Mouse (Mus musculus) neural tube, embryonic 14.5 days (tissue): ENCODE data around the gene Ankfn1. TPM values are rescaled to one million over a fixed set of nuclear protein-coding genes. Genes with fewer than 3 reads are reported as not detected.

ENCODE experiments used
- ATAC-seq: fragments of 200-750 bp; cut with Nextera tagmentation; 2 replicates; pipeline ENCODE4 v1.8.0; 2017; ENCODE audit warnings: low read depth, mild to moderate bottlenecking, moderate TSS enrichment, moderate library complexity
- H3K27ac ChIP-seq: fragments of 300-500 bp; sonication (generic); 2 replicates; pipeline ENCODE4 v1.5.1; 2014; ENCODE audit warnings: low read depth, mild to moderate bottlenecking, control low read depth, low read length, moderate library complexity, mixed read lengths
- H3K27me3 ChIP-seq: fragments of 300-500 bp; sonication (generic); 2 replicates; pipeline ENCODE4 v1.6.1; 2014; ENCODE audit warnings: low read length; ENCODE audit not compliant: control insufficient read depth, insufficient read depth
- H3K36me3 ChIP-seq: fragments of 300-500 bp; sonication (generic); 2 replicates; pipeline ENCODE4 v1.6.1; 2014; ENCODE audit warnings: low read length, mixed read lengths; ENCODE audit not compliant: control insufficient read depth, insufficient read depth
- H3K4me1 ChIP-seq: fragments of 300-500 bp; sonication (generic); 2 replicates; pipeline ENCODE4 v1.6.1; 2014; ENCODE audit warnings: low read length; ENCODE audit not compliant: control insufficient read depth, insufficient read depth
- H3K4me2 ChIP-seq: fragments of 300-500 bp; sonication (generic); 2 replicates; pipeline ENCODE4 v1.6.1; 2014; ENCODE audit warnings: mild to moderate bottlenecking, low read depth, low read length, control low read depth
- H3K4me3 ChIP-seq: fragments of 300-500 bp; sonication (generic); 2 replicates; pipeline ENCODE4 v1.5.1; 2014; ENCODE audit warnings: low read depth, low read length, control low read depth, mixed read lengths
- H3K9ac ChIP-seq: fragments of 300-500 bp; sonication (generic); replicated peaks from 2 replicates; pipeline ENCODE4 v1.6.1; 2014; ENCODE audit warnings: low read depth, mild to moderate bottlenecking, control low read depth, low read length, mixed read lengths
- H3K9me3 ChIP-seq: fragments of 300-500 bp; sonication (generic); 2 replicates; pipeline ENCODE4 v1.6.1; 2016; ENCODE audit warnings: low read length; ENCODE audit not compliant: control insufficient read depth
- WGBS: fragments of 180-500 bp; shearing (Covaris S2); extraction: QIAGEN DNeasy Blood & Tissue Kit; methylation state at CpG from one replicate; pipeline ENCODE4 v1.1.7; 2014; 5-methylcytosine and 5-hydroxymethylcytosine counted together
- polyA plus RNA-seq: library from polyadenylated mRNA; unstranded; fragments of >200 nt; fragmentation: Nextera tagmentation; extraction: Ambion mirVana; gene quantifications from 2 replicates; pipeline ENCODE4 v1.2.1, GENCODE M21; 2014

Gene Ankfn1
- polyA plus RNA-seq, 1 experiment from 2014 or later = 8.4 TPM

DNA sequence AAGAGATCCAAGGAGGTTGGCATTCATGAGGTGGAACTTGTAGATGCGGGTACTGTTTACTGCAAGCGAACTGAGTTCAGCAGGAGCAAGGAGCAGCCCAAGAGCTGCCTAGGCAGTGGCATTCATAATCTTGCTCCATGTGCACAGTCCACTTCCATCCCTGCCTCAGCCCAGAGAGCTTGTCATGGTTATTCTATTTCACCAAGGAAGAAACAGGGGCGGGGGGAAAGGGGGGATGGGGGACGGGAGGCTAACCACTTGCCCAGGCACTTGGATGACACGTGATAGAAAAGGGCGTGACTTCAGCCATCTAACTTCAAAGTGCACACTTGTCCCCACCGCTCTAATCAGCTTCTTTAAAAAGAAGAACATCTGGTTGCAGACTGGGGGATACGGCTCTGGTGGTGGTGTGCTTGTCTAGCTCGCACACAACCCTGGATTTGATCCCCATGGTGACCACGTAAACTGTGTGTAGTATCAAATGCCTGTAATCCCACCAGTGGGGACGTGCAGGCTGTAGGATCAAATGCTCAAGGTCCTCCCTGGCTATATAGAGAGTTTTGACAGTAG is 203.1 kb downstream of the Ankfn1 start:
- H3K27ac ChIP-seq = no peak overlapping the region
- H3K4me3 ChIP-seq = no peak overlapping the region
- no peaks in the 10 kb centered on the region for H3K36me3 ChIP-seq
- no peak overlapping the region for H3K9ac ChIP-seq
- no peaks in the 10 kb centered on the region for H3K9me3 ChIP-seq
- H3K4me2 ChIP-seq = no peak overlapping the region
- no peaks in the 10 kb centered on the region for H3K4me1 ChIP-seq
- ATAC-seq = no peak
- no peaks in the 10 kb centered on the region for H3K27me3 ChIP-seq
- WGBS = 76% methylated on average over 11 of the region's 11 CpGs

- Histone ChIP-seq H3K36me3 (no peaks in the 10 kb centered on the region), H3K27me3 (no peaks in the 10 kb centered on the region), H3K9me3 (no peaks in the 10 kb centered on the region), H3K27ac (no peak overlapping the region), H3K4me1 (no peaks in the 10 kb centered on the region), H3K9ac (no peak overlapping the region), H3K4me2 (no peak overlapping the region), H3K4me3 (no peak overlapping the region)
- 77% methylated on average over 11 of the region's 11 CpGs for WGBS
- ATAC-seq = no peak
Observed at GRCm38 (mm10) chr11:89569391-89570145, 207.9 kb downstream of the Ankfn1 start.

- 86% methylated on average over 4 of the region's 4 CpGs for WGBS
- no peak for ATAC-seq
- Histone ChIP-seq H3K4me3 (no peak overlapping the region), H3K9ac (no peak overlapping the region), H3K27ac (no peak overlapping the region), H3K4me2 (no peak overlapping the region), H3K4me1 (no peaks in the 10 kb centered on the region), H3K9me3 (no peaks in the 10 kb centered on the region), H3K27me3 (no peaks in the 10 kb centered on the region), H3K36me3 (no peaks in the 10 kb centered on the region)
Observed at GRCm38 (mm10) chr11:89568246-89568645, 209.2 kb downstream of the Ankfn1 start.

DNA sequence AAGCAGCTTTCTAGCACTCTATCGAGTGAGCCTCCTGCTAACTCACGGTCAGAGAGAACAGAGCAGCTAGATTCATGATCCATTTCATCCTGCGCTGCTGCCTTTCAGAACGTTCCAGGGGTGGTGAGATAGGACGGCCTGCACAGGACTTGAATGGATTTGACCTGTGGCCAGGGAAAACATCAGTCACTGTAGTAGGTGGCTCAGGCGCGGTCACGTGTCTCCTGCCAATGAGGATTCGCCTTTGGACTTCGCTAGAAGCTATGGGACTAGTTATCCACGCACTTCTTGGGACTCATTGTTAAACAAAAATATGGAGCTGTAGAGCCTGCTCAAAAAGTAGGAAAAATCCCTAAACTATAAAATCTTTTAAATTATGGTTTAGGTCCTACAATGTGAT is 226.0 kb downstream of the Ankfn1 start:
- Histone ChIP-seq H3K4me3 (no peak overlapping the region), H3K4me2 (no peak overlapping the region), H3K36me3 (no peaks in the 10 kb centered on the region), H3K9ac (no peak overlapping the region), H3K27me3 (no peaks in the 10 kb centered on the region), H3K9me3 (no peaks in the 10 kb centered on the region), H3K4me1 (no peaks in the 10 kb centered on the region), H3K27ac (no peak overlapping the region)
- no peak for ATAC-seq
- 84% methylated on average over 11 of the region's 11 CpGs for WGBS

DNA sequence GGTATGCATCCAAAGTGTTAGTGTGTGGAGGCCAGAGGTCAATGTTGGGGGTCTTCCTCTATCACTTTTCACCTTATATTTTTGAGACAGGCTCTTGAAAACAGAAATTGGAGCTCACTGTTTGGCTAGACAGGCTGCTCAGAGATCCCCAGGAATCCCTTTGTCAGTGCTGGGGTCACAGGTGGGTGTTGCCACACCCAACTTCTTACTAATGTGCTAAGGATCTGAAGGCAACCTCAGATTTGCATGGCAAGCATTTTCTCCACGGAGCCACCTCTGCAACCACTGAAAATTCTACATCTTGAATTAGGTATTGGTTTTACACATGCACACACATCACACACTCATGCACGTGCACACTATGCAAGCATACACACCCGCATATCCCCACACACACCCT is 226.5 kb downstream of the Ankfn1 start:
- no peak overlapping the region for H3K4me2 ChIP-seq
- H3K4me3 ChIP-seq = no peak overlapping the region
- H3K27me3 ChIP-seq = no peaks in the 10 kb centered on the region
- no peak overlapping the region for H3K27ac ChIP-seq
- no peaks in the 10 kb centered on the region for H3K4me1 ChIP-seq
- no peak for ATAC-seq
- H3K36me3 ChIP-seq = no peaks in the 10 kb centered on the region
- H3K9me3 ChIP-seq = no peaks in the 10 kb centered on the region
- WGBS = 84% methylated on average over 3 of the region's 3 CpGs
- H3K9ac ChIP-seq = no peak overlapping the region

DNA sequence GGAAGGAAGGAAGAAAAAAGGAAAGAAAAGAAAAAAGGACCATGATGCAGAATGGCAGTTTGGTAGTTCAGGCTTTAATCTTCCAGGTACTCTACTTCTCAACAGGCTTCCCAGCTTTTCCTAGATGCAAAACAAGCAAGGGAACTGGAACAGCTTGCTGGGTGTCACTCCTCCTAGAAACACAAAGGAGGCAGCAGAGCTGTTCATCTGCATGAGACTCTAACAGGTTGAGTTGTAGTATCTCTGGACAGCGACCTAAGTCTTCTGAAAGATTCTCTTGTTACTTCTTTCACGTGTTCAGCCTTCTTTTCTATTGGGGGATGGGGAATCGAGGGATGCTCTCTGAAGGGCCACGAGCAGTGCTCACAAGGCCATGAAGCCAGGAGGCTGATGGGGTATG is 228.7 kb downstream of the Ankfn1 start:
- H3K27ac ChIP-seq = no peak overlapping the region
- no peak overlapping the region for H3K4me2 ChIP-seq
- H3K4me1 ChIP-seq = peaks cover 4% of the 10 kb centered on the region; the same call in 1 of the 2 replicates
- H3K9me3 ChIP-seq = no peaks in the 10 kb centered on the region
- H3K36me3 ChIP-seq = no peaks in the 10 kb centered on the region
- 52% methylated on average over 4 of the region's 4 CpGs for WGBS
- no peaks in the 10 kb centered on the region for H3K27me3 ChIP-seq
- no peak overlapping the region for H3K9ac ChIP-seq
- no peak overlapping the region for H3K4me3 ChIP-seq
- ATAC-seq = no peak

DNA sequence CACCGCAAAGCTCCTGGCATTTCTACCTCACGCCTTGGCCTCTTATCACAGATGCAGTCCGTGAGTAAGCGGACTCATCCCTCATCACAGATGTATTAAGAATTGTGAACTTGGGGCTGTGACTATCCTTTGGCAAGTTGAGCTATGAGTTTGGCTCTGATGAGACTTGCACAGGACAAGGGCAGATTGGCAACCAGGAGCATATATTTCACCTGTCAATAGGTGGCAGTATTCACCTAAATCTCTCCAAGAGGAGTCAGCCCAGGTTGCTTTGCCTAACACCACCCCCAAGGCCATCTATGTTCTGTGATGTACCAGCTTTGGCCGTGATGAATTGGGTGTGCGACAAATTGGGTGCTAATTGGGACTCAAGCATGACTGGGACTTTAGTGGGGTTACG is 231.3 kb downstream of the Ankfn1 start:
- WGBS = 45% methylated on average over 7 of the region's 7 CpGs
- ATAC-seq = no peak
- Histone ChIP-seq H3K9me3 (no peaks in the 10 kb centered on the region), H3K36me3 (no peaks in the 10 kb centered on the region), H3K27me3 (no peaks in the 10 kb centered on the region), H3K4me2 (no peak overlapping the region), H3K9ac (no peak overlapping the region), H3K4me3 (no peak overlapping the region), H3K4me1 (peaks cover 4% of the 10 kb centered on the region; the same call in 1 of the 2 replicates), H3K27ac (no peak overlapping the region)

DNA sequence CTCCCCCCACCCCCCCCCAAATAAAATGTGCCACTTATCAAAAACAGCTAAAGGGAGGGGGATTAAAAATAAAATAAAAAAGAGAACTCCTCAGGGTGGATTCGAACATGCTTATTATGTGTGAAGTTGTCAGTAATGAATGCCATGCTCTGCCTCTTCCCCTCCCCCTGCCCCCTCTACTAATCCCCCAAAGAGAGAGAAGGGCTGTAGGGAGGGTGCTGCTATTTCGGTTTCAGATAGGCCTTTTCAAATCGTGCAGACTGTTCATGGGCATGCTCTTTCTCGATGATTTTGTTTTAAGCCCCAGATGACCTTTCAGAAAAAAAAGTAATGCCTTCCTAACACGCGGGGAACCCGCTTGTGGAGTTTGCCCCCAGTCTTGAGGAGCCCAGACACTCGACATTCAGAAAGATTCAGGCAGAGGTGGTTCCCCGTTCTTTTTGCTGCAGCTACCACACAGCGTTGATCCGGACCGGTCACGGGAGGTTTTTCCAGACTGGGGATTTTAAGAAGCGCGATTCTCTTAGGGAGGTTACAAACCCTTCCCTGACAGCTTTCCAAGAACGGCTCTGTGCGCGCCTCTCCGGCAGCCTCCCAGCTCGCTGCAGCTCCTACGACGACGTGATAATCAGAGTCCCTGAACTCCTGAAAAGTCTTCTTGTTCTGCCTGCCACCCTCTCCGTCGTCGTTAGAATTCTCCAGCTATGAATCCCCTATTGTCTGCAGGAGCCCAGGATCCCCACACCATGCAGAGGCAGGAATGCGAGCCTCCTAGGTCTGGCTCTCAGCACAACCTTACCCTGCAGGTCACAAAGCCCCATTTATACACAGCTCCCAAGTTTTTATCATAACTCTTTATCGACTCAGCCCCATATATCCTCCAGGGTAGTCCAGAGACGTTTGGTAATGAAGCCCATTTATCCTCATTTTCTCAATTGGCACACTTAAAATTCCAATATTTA is 232.3 kb downstream of the Ankfn1 start:
- H3K4me1 ChIP-seq = peaks cover 4% of the 10 kb centered on the region; the same call in 1 of the 2 replicates
- no peaks in the 10 kb centered on the region for H3K27me3 ChIP-seq
- no peak; the same call in 1 of the 2 replicates for ATAC-seq
- H3K9ac ChIP-seq = no peak overlapping the region; the same call in 1 of the 2 replicates
- H3K4me3 ChIP-seq = no peak overlapping the region
- H3K27ac ChIP-seq = no peak overlapping the region
- H3K9me3 ChIP-seq = no peaks in the 10 kb centered on the region
- peak overlapping the region; percentile 19; the same call in 1 of the 2 replicates for H3K4me2 ChIP-seq
- WGBS = 5% methylated on average over 29 of the region's 29 CpGs
- H3K36me3 ChIP-seq = no peaks in the 10 kb centered on the region
